Mouse (Mus musculus) intestine, postnatal 0 days (tissue): ENCODE data around the gene Gm12258. TPM values are rescaled to one million over a fixed set of nuclear protein-coding genes. Genes with fewer than 3 reads are reported as not detected.
"Not testable (repeated sequence)": the region's sequence is repeated elsewhere in the genome, so short reads cannot be mapped to it uniquely, and the experiment has no call there.

Experiments used
- ATAC-seq: fragments of 200-750 bp; cut with Nextera tagmentation; 2 replicates; pipeline ENCODE4 v1.8.0; 2017; ENCODE audit warnings: mild to moderate bottlenecking, moderate TSS enrichment, moderate library complexity
- H3K27ac ChIP-seq: fragments of 300-500 bp; sonication (generic); 2 replicates; pipeline ENCODE4 v1.5.1; 2014; ENCODE audit warnings: mild to moderate bottlenecking, low read depth, low read length, moderate library complexity
- H3K27me3 ChIP-seq: fragments of 300-500 bp; sonication (generic); replicated peaks from 2 replicates; pipeline ENCODE4 v1.6.1; 2014; ENCODE audit warnings: low read length, mixed read lengths; ENCODE audit not compliant: control insufficient read depth, insufficient read depth
- H3K36me3 ChIP-seq: fragments of 300-500 bp; sonication (generic); 2 replicates; pipeline ENCODE4 v1.6.1; 2014; ENCODE audit warnings: mild to moderate bottlenecking, moderate library complexity; ENCODE audit not compliant: control insufficient read depth, insufficient read depth
- H3K4me1 ChIP-seq: fragments of 300-500 bp; sonication (generic); replicated peaks from 2 replicates; pipeline ENCODE4 v1.6.1; 2014; ENCODE audit warnings: antibody characterized with exemption, low read length, mixed read lengths; ENCODE audit not compliant: control insufficient read depth, insufficient read depth
- H3K4me2 ChIP-seq: fragments of 300-500 bp; sonication (generic); replicated peaks from 2 replicates; pipeline ENCODE4 v1.6.1; 2014; ENCODE audit warnings: low read depth, mild to moderate bottlenecking, moderate library complexity
- H3K4me3 ChIP-seq: fragments of 300-500 bp; sonication (generic); 2 replicates; pipeline ENCODE4 v1.5.1; 2014; ENCODE audit warnings: low read depth, low read length
- H3K9ac ChIP-seq: fragments of 300-500 bp; sonication (generic); 2 replicates; pipeline ENCODE4 v1.6.1; 2014; ENCODE audit warnings: mild to moderate bottlenecking, low read depth, low read length
- H3K9me3 ChIP-seq: fragments of 300-500 bp; sonication (generic); 2 replicates; pipeline ENCODE4 v1.6.1; 2016; ENCODE audit warnings: mixed run types; ENCODE audit not compliant: control insufficient read depth
- CTCF ChIP-seq: sonication (generic); IDR thresholded peaks from 2 replicates; pipeline ENCODE4 v1.5.1; 2016; ENCODE audit warnings: low read depth, mild to moderate bottlenecking, control low read depth, antibody characterized with exemption, moderate library complexity
- WGBS: fragments of 180-500 bp; shearing (Covaris S2); extraction: QIAGEN DNeasy Blood & Tissue Kit; methylation state at CpG from one replicate; pipeline ENCODE4 v1.1.7; 2014; 5-methylcytosine and 5-hydroxymethylcytosine counted together
- polyA plus RNA-seq: library from polyadenylated mRNA; unstranded; fragments of >200 nt; fragmentation: Nextera tagmentation; extraction: Ambion mirVana; gene quantifications from 2 replicates; pipeline ENCODE4 v1.2.1, GENCODE M21; 2015

Gm12258 gene
- 1.6 and 1.9 TPM in 2 replicates for polyA plus RNA-seq

DNA sequence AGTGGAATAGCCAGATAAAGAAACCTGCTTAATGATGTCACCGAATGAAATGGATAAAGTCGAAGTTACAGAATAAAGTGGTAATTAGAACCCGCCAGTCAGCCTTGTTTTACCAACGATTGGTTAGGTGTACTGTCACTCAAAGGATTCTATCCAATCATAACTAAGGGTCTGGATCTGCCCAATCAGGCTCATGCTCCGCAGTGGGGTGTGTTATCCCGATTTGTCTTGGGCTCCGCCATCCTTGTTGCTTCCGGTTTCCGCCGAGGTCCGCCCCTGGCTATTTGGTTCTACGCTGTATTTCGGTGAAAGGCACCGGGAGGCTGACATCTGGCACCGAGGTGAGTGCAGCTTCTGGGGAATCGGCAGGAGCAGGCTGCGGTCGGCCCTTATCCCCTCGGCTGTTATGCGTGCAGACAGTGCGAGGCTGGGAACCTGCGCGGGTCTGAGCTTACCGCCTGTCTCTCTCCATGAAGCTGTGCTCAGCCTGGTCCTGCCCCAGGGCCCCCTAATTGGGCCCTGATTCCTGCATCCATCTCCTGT, at the start of gene Gm12258:
Gene Gm12258 (plus strand): TSS at position 240 of the 543 bp plus-strand sequence.
- peak; percentile 100 for ATAC-seq
- Histone ChIP-seq H3K4me1 (no peaks in the 10 kb centered on the region), H3K36me3 (peaks cover 12% of the 10 kb centered on the region), H3K4me2 (peak within 1 kb of the TSS; percentile 79), H3K27me3 (no peaks in the 10 kb centered on the region), H3K9me3 (no peaks in the 10 kb centered on the region), H3K9ac (peak within 1 kb of the TSS; percentile 71), H3K4me3 (peak within 1 kb of the TSS; percentile 77), H3K27ac (peak within 1 kb of the TSS; percentile 31; the same call in 1 of the 2 replicates)
- WGBS: under 1% methylated on average over 24 of the region's 24 CpGs
- no peak for TF ChIP-seq CTCF

DNA sequence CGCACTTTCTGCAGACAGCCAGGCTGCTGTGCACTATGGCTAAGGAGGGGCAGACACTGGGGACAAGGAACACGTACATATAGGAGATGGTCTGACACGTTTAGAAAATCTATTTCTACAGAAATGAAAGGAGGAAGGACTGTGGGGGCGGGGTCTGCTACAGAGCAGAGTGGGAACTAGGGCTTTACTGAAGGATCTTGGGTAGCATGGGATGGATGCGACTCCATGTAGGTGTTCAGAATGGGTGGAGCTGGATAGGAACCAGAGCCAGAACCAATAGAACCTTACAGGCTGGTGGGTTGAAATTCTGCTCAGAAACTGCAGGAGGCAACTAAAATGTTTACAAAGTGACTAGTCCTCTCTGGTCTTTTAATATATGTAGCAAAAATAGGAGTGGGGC, 47.2 kb upstream of the Gm12258 start:
- 74% methylated on average over 5 of the region's 5 CpGs for WGBS
- no peak overlapping the region for H3K9ac ChIP-seq
- no peaks in the 10 kb centered on the region for H3K27me3 ChIP-seq
- no peak overlapping the region for H3K4me3 ChIP-seq
- no peak for TF ChIP-seq CTCF
- no peak overlapping the region for H3K4me2 ChIP-seq
- H3K27ac ChIP-seq: no peak overlapping the region
- H3K9me3 ChIP-seq: no peaks in the 10 kb centered on the region
- ATAC-seq: no peak
- H3K4me1 ChIP-seq: 0 out of 2 replicates have a peak, but pooled peaks cover 2% of the 10 kb centered on the region
- no peaks in the 10 kb centered on the region for H3K36me3 ChIP-seq

DNA sequence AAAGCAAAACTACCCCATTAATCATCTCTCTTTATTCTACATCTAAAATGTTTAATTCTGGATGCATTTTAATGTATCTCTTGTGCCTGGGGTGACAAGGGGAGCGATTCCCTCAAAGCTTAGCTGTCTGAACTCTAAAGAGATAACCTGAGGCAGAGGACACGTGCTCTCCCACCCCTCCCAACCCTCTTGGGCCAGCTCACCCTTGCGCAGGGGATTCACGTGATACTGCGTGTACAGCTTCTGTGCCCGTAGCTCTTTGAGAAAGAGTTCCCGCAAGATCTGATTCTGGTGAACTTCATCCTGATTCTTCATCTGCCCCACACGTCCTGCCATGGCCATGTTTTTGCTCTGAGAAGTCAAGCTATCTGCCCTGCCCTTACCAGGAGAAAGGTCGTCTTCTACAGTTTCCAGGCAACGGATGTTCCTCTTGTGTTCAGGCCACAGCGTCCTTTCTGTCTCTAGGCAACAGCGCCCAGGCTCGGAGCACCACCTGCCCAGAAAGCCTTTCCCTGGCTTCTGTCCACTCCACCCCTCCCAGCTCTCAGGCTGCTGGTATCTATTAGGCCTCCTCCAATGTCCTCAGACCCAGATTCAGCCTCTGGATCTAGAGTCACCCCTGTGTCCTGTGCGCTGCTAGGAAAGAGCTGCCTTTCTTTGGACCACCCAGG, 45.3 kb upstream of the Gm12258 start, which contains the start of gene Fam183b:
Gene Fam183b (minus strand): TSS at position 403 of the 671 bp plus-strand sequence.
- no peak for TF ChIP-seq CTCF
- H3K4me2 ChIP-seq: peak within 1 kb of the TSS; percentile 44
- ATAC-seq: peak; percentile 53; the same call in 1 of the 2 replicates
- H3K9me3 ChIP-seq: no peaks in the 10 kb centered on the region
- WGBS: 6% methylated on average over 14 of the region's 14 CpGs
- no peak within 1 kb of the TSS for H3K4me3 ChIP-seq
- no peaks in the 10 kb centered on the region for H3K27me3 ChIP-seq
- no peak within 1 kb of the TSS for H3K27ac ChIP-seq
- 0 out of 2 replicates have a peak, but pooled peaks cover 2% of the 10 kb centered on the region for H3K4me1 ChIP-seq
- no peak within 1 kb of the TSS for H3K9ac ChIP-seq
- H3K36me3 ChIP-seq: no peaks in the 10 kb centered on the region

GRCm38 (mm10) chr11:58803871-58804270, 43.1 kb upstream of the Gm12258 start:
- no peak overlapping the region for H3K9ac ChIP-seq
- H3K27me3 ChIP-seq: no peaks in the 10 kb centered on the region
- H3K36me3 ChIP-seq: no peaks in the 10 kb centered on the region
- no peaks in the 10 kb centered on the region for H3K9me3 ChIP-seq
- 13% methylated on average over 4 of the region's 4 CpGs for WGBS
- H3K27ac ChIP-seq: no peak overlapping the region
- no peak for ATAC-seq
- no peak for TF ChIP-seq CTCF
- H3K4me3 ChIP-seq: no peak overlapping the region
- 0 out of 2 replicates have a peak, but pooled peaks cover 2% of the 10 kb centered on the region for H3K4me1 ChIP-seq
- no peak overlapping the region for H3K4me2 ChIP-seq

DNA sequence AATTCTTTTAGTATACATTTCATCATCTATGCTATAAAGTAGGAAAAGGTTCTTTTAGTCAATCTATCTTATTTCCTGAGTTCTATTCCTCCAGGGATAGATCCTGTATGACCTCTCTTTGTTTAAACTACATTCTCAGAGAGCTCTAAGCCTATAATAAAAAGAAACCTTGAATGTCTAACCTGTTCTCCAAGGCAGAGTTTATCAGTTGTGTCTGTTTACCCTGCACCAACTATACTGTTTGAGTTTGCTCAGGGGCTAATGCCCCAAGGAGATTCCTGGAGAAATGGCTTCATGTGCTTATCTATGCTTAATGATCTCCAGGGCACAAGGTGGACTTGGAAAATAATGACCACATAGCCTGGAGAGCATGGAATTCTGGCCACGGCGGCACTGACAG, 42.6 kb upstream of the Gm12258 start:
- 14% methylated on average over 2 of the region's 2 CpGs for WGBS
- Histone ChIP-seq H3K27me3 (no peaks in the 10 kb centered on the region), H3K4me2 (no peak overlapping the region), H3K36me3 (no peaks in the 10 kb centered on the region), H3K9ac (no peak overlapping the region), H3K9me3 (no peaks in the 10 kb centered on the region), H3K4me3 (no peak overlapping the region), H3K4me1 (0 out of 2 replicates have a peak, but pooled peaks cover 2% of the 10 kb centered on the region), H3K27ac (no peak overlapping the region)
- 0 out of 2 replicates have a peak, but pooled peaks have one; percentile 25 for ATAC-seq
- TF ChIP-seq CTCF: no peak

DNA sequence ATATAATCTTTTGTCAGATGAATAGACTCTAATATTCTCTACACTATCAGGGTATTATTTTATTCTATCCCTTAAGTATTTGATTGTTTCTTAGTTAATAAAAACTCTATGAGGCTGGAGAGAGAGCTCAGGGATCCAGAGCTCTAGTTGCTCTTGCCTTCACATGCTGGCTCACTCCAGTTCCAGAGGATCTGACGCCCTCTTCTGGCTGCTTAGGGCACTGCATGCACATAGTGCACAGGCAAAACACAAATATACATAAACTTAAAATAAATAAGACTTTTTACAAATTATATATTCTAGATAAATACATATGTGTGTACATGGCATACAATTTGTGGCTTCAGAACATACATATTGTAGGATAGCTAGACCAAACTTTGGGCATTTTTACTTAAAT, 35.0 kb upstream of the Gm12258 start:
- 11% methylated on average over 1 of the region's 1 CpGs for WGBS
- H3K4me1 ChIP-seq: no peaks in the 10 kb centered on the region
- no peaks in the 10 kb centered on the region for H3K36me3 ChIP-seq
- no peaks in the 10 kb centered on the region for H3K27me3 ChIP-seq
- H3K4me2 ChIP-seq: no peak overlapping the region
- H3K27ac ChIP-seq: no peak overlapping the region
- no peak overlapping the region for H3K9ac ChIP-seq
- H3K4me3 ChIP-seq: no peak overlapping the region
- no peak for ATAC-seq
- H3K9me3 ChIP-seq: no peaks in the 10 kb centered on the region
- TF ChIP-seq CTCF: peak; percentile 53

DNA sequence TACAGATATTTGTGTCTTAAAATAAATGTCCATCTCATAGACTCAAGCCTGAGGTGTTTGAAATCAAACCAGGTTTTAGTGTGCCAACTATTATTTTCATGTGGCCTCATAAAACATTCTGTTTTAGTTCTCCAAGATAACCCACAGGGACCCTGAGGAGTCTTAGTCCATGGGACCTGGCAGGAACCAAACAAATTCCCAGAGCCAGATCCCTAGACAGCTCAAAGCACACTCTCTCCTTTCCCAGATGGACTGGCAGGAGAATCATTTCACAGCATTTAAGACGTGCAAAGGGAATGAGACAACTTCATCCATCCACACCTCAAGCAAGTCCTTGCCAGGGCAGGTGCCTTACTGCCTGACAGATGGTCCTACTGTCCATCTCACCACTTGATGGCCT, 32.3 kb upstream of the Gm12258 start, which contains the start of gene Olfr313:
Gene Olfr313 (plus strand): TSS at position 301 of the 400 bp plus-strand sequence.
- not testable (repeated sequence) for H3K4me2 ChIP-seq, H3K9ac ChIP-seq, H3K4me1 ChIP-seq, H3K27me3 ChIP-seq, H3K9me3 ChIP-seq, H3K36me3 ChIP-seq, H3K4me3 ChIP-seq, H3K27ac ChIP-seq, ATAC-seq
- 61% methylated on average over 1 of the region's 1 CpGs for WGBS
